Mouse (Mus musculus): ENCODE measurements at regions not wholly inside any gene's neighbourhood (a gene's known extent, or its start where the extent isn't known, plus 50 kb on each side); places are given as distances from the start of the nearest gene placed in this dataset.

- intact Hi-C loops (cut with DNase I): no loop called here
- DNase-seq (ENCODE audit: low spot score): no peak
Observed at GRCm38 (mm10) chr3:64898610-64899009, 54.0 kb upstream of the Vmn2r7 start.

GRCm38 (mm10) chr3:64901317-64901892 is 56.8 kb upstream of the Vmn2r7 start:
- no peak for DNase-seq (ENCODE audit: low spot score)
- intact Hi-C loops (cut with DNase I): no loop called here

GRCm38 (mm10) chr3:64949307-64949706 is 104.7 kb upstream of the Vmn2r7 start:
- intact Hi-C loops (cut with DNase I): no loop called here
- no peak for DNase-seq (ENCODE audit: low spot score)

GRCm38 (mm10) chr3:64964667-64965415 is 120.3 kb upstream of the Vmn2r7 start:
- no peak for DNase-seq (ENCODE audit: low spot score)
- intact Hi-C loops (cut with DNase I): no loop called here

- DNase-seq (ENCODE audit: low spot score): no peak
- intact Hi-C loops (cut with DNase I): no loop called here
Observed at GRCm38 (mm10) chr3:64965416-64965980, 120.9 kb upstream of the Vmn2r7 start.

GRCm38 (mm10) chr3:64968275-64968674 is 123.7 kb upstream of the Vmn2r7 start:
- intact Hi-C loops (cut with DNase I): no loop called here
- DNase-seq (ENCODE audit: low spot score): no peak

GRCm38 (mm10) chr3:64984369-64984768 is 124.8 kb upstream of the Kcnab1 start:
- no peak for DNase-seq (ENCODE audit: low spot score)
- intact Hi-C loops (cut with DNase I): loop anchor here (2.0 to 10.0 kb wide), 3 partner anchors 330 to 950 kb away; no protein-coding TSS in a partner anchor

- no peak for DNase-seq (ENCODE audit: low spot score)
- intact Hi-C loops (cut with DNase I): loop anchor here (10.0 kb wide), 2 partner anchors 327 to 947 kb away; no protein-coding TSS in a partner anchor
Observed at GRCm38 (mm10) chr3:64987665-64988064, 121.5 kb upstream of the Kcnab1 start.

- DNase-seq (ENCODE audit: low spot score): no peak
- intact Hi-C loops (cut with DNase I): no loop called here
Observed at GRCm38 (mm10) chr3:64996451-64996850, 112.7 kb upstream of the Kcnab1 start.

- no peak for DNase-seq (ENCODE audit: low spot score)
- intact Hi-C loops (cut with DNase I): no loop called here
Observed at GRCm38 (mm10) chr3:64997552-64997951, 111.6 kb upstream of the Kcnab1 start.

GRCm38 (mm10) chr3:65001131-65001530 is 108.1 kb upstream of the Kcnab1 start:
- DNase-seq (ENCODE audit: low spot score): no peak
- intact Hi-C loops (cut with DNase I): no loop called here

- intact Hi-C loops (cut with DNase I): no loop called here
- no peak for DNase-seq (ENCODE audit: low spot score)
Observed at GRCm38 (mm10) chr3:65002578-65002977, 106.6 kb upstream of the Kcnab1 start.

- no peak for DNase-seq (ENCODE audit: low spot score)
- intact Hi-C loops (cut with DNase I): no loop called here
Observed at GRCm38 (mm10) chr3:65006127-65006526, 103.1 kb upstream of the Kcnab1 start.

- intact Hi-C loops (cut with DNase I): no loop called here
- no peak for DNase-seq (ENCODE audit: low spot score)
Observed at GRCm38 (mm10) chr3:65006565-65006964, 102.6 kb upstream of the Kcnab1 start.

- intact Hi-C loops (cut with DNase I): no loop called here
- DNase-seq (ENCODE audit: low spot score): no peak
Observed at GRCm38 (mm10) chr3:65023876-65024275, 85.3 kb upstream of the Kcnab1 start.

- intact Hi-C loops (cut with DNase I): no loop called here
- no peak for DNase-seq (ENCODE audit: low spot score)
Observed at GRCm38 (mm10) chr3:65037626-65038025, 71.6 kb upstream of the Kcnab1 start.

GRCm38 (mm10) chr3:65047879-65048278 is 61.3 kb upstream of the Kcnab1 start:
- intact Hi-C loops (cut with DNase I): no loop called here
- no peak for DNase-seq (ENCODE audit: low spot score)

- no peak for DNase-seq (ENCODE audit: low spot score)
Observed at GRCm38 (mm10) chr3:65055401-65055800, 53.8 kb upstream of the Kcnab1 start.

More at GRCm38 (mm10) chr3:65055401-65055800, 53.8 kb upstream of the Kcnab1 start:
- intact Hi-C loops (cut with DNase I): no loop called here
